Mouse (Mus musculus) hindlimb bud, embryonic 11.5 days (tissue): ENCODE measurements around the gene Tm4sf4.

ENCODE experiments used
- DNase-seq: peaks from one replicate; pipeline ENCODE4 v3.0.0-alpha.2; 2012; ENCODE audit warnings: low read depth, low spot score; ENCODE audit errors: extremely low spot score

The Tm4sf4 gene

DNA sequence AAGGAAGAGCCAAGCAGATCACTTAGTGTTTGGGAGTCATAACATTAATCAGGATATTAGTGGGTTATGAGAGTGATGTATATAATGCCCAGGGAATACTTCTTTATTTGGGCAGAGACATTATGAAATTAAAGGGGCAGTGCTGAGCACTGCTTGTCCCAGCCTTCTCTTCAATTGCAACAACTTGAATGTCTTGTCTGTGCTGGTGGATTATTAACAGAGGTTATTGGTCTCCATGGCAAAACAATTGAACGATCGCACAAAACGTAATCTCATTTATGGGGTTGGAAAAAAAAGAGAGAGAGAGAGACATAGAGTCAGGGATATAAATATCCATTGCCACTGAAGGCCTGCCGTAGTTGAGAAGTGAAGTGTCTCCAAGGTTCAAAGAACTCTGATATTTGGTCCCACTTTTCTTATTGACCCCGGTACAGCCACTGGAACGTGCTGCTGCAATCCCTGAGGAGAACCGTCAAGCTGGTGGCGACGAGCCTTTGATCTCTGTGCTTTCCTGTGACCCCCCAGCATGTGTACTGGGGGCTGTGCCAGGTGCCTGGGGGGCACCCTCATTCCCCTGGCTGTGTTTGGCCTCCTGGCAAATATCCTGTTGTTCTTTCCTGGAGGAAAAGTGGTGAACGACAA, at the start of gene Tm4sf4:
TSS of gene Tm4sf4 (plus strand) at position 226 of the 642 bp plus-strand sequence.
- DNase-seq, result no peak

DNA sequence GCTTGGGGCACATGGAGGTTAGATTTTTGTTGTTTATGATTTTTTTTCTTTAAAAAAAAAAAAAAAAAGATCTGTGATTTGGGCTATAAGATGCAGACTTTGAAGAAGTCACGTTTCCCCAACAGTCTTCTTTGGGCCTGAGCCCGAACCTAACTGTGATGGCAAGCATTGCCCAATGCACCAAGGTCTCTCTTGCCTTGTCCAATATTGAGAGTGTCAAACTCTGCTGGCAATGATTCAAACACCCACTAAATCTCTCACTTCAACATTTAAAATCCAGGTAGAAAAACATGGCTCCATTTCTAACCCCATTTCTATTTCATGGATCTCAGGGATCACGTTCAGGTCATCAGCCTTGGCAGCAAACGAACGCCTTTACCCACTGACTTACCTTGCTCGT, 38.7 kb upstream of the Tm4sf4 start:
- no peak for DNase-seq

DNA sequence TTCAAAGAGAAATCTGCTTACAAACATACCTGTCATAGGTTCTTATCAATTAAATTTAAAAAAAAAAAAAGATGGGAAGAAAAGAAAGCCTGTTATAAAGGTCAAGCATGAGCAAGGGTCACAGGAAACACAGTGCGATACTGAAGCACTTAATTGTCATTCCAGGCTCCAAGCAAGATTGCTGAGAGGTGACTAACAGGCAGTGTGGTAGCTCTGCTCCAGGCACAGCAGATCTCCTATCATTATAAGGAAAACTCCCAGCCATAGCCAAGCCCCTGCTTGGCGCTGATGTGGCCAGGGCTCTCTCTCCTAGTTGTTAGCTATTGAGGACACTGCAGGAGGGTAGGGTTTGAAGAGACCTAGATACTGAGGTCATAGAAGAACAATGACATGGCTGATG, 38.2 kb upstream of the Tm4sf4 start:
- DNase-seq, result no peak

DNA sequence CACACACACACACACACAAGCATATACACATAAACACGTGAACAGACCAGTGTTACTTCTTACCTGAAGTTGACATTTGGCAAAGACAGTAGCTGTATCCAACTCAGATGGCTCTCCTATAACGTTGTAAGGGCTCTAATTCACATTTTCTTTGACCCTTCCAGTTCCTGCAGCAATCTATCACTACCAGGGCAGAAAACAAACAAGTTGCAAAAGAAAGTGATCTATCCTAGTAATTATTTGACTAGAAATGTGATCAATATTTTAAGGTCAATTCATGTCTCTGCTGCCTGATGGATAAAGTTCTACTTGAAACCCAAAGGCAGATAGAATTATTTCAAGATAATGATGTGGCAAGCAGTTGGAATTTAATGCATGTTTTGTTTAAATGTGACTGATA, 37.5 kb upstream of the Tm4sf4 start:
- DNase-seq, result no peak

DNA sequence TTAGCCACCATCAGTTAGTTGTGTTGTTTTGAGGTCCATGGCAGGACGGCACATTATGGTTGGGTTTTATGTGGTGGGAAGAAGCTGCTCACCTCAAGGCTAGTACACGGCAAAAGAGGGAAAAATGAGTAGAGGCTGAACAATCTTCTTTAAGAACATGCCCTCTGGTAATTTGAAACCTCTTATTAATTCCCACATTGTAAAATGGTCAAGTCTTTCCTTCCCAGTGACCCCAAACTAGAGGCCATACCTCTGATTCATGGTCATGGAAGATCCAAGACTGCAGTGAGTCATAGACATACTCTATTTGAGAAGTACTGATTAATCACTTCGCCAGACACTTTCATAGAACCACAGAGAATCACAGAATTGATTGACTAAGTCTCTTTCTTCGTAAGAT, 13.6 kb upstream of the Tm4sf4 start:
- no peak for DNase-seq

DNA sequence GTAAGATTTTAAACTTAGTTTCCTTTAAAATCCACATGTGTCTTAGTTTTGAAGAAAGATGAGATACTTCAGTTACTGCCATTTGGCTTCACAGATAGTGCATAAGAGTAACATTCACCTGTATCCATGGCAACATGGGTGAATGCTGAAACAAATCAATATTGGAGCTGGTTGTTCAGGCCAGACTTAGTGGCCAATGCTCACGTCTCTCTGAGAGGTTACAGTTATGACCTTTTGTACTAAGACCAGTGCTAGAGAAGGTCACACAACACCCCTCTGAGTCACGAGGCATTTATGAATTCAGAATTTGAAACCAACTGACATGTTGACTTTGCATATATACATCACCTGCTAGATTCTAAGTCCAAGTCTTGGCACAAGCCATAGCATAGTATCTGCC, 4.9 kb upstream of the Tm4sf4 start:
- no peak for DNase-seq

DNA sequence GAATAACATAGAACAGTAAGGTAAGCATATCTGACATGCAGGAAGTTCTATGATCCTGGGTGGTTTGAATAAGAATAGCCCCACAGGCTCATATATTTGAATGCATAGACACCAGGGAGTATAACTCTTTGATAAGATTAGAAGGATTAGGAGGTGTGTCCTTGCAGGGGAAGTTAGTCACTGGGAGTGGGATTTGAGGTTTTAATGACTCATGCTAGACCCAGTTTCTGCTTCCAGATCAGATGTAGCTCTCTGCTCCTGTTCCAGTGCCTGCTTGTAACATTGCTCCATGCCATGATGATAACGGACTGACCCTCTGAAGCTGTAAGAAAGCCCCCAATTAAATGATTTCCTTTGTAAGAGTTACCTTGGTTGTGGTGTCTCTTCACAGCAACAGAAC, 4.5 kb upstream of the Tm4sf4 start:
- DNase-seq, result no peak

DNA sequence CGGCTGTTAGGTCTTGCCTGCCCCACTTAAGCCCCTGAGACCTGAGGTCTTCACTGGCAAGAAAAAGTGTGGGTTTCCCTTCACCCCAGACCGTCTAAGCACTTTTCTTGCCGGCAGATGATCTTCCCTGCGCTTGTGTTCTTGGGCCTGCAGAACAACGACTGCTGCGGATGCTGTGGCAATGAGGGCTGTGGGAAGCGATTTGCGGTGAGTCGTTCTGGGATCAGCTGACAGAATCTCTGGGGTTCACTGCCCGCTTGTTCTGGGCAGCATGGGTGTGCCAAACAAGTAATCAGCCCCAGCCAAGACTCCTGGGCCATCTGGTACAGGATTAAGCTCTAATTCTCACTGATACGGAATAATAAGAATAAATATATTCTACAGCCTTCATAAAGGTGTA, 1.2 kb downstream of the Tm4sf4 start:
- no peak for DNase-seq

DNA sequence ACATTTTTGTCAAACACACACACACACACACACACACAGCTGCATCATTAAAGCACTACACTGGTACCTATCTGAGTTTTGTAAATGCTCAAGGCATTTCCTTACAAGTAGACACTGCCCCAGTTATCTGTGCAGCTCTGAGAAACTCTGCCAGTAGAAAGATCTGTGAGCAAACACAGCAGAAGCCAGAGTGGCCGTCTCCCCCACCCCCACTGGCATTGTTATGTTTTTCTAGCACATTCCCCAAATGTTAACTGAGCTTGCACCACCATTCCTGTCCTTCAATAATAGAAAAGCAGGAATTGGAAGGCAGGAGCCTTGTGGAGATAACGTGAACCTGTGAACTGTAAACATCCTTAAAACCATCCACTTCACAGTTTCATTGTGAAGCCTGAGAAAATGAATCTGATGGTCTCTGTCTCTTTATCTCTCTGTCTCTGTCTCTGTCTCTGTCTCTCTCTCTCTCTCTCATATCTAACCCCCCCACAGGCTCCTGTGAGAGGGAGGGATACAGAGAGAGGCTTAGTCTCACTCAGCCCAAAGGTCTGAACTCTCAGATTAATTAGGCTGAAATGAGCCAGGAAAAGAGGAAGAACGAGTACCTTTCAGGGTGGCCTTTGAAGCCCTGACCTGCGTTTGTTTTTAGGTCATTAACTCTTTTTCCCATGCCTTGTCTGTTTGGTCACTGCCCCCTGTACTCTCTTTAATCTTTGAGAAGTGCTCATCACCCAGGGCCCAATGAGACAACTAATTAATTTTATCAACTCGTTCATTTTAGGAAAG, 3.8 kb downstream of the Tm4sf4 start:
- DNase-seq, result no peak

DNA sequence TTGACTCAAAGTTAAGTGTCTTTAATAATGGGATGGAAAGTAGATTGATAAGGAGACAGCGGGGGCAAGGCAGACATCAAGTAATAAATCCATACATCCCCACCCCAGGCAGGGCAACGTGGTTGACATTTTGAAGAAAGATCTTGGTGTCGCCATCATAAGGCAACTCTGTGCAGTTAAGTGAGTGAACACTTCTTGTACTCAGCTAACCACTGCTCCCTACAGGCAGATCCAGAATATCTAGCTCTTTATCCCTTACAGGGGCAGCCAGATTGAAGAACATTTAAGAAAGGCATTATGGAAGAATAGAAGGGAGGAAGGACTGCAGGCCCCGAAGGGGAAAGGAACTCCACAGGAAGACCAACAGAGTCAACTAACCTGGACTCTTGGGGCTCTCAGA, 4.4 kb downstream of the Tm4sf4 start:
- DNase-seq, result no peak

DNA sequence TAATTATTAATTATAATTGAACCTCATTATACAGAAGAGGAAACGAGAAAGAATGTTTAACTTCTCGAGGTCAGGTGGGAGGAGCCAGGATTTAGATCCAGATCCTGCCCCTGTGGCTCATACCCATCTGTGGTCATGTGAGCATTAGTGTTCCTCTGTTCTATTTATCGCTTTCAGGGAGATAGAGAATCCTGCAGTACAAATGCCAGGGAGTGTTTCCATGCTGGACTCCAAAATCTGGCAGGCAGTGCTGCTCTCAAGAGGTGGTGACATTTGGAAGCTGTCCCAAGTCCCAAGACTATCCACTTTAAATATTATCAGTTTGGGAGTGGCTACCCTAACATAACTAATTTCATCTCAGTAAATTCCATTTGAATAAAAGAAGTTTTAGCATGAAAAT, 6.6 kb downstream of the Tm4sf4 start:
- DNase-seq, result no peak

DNA sequence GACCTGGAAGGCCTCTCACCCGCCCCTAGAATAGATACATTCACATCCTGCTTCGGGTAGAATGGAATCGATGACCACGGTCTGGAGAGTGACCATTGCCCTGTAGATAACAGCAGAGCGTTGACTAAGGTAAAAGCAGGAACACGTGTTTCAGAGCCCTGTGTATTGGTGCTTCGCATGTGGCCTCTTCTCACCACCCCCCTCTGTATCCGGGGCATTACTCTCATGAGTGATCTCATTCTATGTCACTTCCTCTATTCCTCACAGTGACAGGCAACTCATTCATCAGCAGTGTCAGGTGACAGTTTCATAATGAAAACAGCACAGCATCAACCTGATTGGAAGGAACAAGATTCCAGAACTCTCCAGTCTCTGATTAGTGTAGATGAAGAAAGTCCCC, 10.2 kb downstream of the Tm4sf4 start:
- DNase-seq, result no peak

DNA sequence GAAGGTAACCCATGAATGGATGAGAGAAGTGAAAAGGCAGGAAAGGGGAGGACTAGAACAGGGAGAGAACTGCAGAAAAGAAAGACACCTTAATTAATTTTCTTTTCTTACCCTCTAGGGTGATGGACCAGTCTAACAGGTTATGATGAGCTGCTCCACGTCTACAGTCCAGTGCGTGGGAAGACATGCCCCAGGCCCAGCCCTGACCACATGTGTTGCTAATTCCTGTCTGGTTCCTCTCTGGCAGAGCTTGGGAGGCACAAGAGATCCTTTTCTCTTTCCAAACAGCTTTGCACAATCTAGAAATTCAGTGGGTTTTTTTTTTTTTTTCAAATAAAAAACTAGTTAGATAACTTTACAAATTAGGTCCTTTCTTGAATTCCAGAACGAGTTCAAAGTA, 15.8 kb downstream of the Tm4sf4 start:
- DNase-seq, result no peak

DNA sequence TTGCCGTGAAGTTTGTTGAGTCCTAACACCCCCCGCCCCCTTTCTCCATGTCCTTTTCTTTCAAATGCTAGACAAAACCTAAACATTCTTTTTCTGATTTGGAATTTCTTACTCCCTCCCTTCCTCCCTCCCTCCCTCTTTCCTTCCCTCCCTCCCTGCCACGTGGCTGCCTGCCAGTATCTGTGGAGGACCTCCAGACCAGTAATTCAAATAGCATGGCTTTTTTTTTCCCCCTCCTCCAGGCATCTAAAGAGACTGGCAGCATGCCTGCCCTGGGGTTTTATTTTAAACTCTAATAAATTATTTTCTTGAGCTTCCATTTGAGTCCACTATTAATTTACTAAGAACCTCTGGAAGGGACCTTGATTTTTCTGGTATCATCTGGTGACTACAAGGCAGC, 20.6 kb downstream of the Tm4sf4 start:
- no peak for DNase-seq

DNA sequence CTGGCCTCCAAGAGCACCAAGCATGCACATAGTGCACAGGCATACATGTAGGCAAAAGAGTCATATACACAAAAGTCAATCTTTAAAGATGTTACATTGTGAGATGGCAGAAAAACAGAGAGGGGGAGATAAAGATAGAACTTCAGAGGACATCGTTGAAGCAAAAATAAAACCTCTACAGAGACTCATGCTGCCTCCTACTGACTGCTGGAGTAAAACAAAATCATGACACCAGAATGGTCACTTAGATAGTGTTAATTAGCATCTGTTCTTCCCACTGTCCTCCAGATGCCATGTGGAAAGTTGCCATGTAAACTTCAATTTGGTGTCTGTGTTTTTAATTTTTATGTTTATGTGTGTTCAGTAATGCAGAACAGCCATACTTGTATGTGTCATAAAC, 22.8 kb downstream of the Tm4sf4 start:
- no peak for DNase-seq

DNA sequence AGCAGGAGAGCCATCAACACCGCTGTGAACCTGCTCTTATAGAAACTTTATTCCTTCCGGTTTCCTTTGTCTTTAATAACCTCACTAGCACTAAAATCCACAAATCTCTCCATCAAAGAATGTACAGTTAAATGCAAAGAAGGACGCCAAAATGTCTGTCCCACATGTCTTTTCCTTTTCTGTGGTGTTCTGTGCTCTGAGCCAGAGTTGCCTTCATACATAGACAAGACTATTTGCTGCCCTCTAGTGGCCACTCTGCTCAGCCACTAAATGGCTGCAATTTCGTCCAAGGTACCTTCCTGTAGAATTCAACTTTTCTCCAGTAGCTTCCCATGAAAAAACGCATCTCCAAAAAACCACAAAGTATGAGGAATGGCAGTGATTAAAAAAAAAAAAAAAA, 23.3 kb downstream of the Tm4sf4 start:
- no peak for DNase-seq

DNA sequence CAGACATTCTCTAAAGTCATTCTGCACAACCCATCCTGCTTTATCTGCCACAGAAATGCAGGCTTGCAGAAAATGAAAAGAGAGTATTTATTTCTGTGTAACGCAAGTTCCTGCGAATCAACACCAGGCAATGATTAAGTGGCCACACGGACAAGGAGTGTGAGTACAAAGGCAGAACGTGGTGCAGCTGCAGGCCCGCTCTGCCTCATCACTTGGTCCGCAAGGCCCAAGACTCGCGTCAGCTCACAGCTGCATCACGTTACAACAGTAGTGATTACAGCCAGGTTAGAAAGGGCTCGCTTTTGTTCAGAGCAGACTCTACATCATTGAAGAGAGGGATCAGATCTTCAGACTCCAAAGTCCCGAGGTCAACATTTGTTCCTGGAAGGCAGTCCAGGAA, 33.5 kb downstream of the Tm4sf4 start:
- DNase-seq, result no peak

DNA sequence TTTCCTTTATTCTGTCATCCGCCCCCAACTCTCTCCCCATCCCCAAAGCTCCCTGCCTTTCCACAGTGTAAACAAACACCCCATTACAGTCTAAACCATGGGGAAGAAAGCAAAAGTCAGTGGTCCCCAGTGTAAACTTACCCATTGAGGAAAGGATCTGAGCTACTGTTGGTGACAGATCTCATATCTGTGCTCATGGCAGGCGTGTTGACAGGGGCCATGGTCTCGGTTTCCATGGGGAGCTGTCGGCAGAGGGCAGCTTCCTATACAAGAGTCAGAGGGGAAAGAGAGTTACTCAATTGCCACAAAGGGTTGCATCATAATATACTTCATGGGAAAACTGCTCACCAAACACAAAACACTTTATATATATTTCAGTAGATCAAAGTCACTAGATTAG, 38.2 kb downstream of the Tm4sf4 start:
- no peak for DNase-seq

DNA sequence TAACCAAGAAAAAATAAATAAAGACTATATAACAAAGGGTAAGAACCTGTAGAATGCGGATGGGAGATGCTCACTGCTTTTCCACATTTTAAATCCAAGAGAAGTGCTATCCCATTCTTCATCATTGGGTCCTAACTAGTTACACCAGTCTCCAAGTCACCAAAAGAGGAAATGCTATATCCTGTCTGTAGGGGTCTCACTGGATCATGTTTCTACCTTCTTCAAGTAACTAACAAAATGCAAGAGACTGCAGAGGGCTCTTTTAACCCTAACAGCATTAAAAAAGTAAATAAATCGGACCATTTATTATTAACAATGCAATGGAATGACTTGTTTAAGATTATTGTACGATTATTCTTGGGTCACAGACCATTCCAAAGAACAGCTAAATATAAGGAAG, 41.2 kb downstream of the Tm4sf4 start:
- DNase-seq, result no peak

DNA sequence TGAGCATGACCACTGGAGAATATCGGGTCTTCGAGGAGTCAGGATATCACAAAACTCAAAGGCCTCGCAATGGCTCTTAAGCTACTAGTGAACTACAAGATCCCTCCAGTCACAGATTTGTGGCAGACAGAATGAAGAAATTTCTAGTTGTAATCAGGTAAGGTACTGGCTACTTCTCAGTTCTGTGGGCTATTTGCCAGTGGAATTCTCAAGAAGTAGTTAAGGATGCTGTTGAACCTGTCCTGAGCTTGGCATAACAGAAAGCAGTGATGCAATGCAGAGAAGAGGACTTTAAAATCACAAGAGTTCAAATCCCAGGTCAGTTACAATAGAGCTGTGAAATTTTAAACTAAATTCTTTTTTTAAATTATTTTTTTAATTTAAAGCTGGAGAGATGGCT, 44.2 kb downstream of the Tm4sf4 start:
- DNase-seq, result no peak

DNA sequence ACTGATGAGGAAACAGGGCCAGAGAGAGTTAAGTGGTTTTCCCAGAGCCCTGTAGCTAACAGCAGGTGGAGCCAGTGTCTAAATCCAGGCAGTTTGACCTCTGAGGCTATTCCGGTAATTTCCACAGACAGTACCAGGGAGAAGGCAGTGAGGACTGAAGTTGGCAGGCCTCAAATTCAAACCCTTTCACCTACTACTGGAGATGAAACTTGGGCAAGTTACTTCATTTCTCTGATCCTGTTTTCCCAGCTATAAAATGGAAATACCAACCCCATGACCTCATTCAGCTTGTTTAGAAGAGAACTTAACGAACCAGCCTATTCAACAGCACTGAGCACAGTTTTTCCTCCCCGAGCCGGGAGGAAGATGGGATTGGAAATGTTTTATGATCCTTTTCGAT, 45.2 kb downstream of the Tm4sf4 start:
- no peak for DNase-seq

DNA sequence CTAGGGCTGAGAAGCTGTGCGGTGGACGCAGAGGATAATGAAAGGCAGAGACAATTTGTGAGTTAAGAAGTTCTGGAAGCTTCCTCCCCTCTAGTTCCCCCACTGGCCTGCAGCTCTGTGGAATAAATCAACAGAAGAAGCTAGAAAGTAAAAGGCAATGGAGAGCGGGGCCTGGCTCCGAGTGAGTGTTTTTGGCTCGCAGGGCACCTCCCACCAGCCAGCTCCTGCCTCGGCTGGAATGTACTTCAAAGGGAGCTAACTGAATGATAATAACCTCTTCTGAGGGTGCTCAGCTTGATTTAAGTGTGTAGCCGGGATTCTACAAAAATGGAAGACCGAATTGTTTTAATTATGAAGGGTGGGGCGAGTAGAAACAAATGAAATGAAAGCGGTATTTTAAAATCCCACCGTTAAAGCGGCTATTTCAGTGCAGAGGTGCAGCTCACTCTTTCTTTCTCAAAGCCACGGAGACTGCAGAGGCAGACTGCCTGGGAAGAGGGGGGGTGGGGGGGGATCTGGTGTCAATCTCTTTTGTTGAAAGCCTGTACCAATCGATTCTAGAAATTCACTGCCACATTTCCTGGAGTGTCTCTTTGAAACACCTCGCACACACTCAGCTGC, 46.0 kb downstream of the Tm4sf4 start:
- no peak for DNase-seq
